Mouse (Mus musculus) forebrain, embryonic 10.5 days (tissue): ENCODE measurements around the gene Abhd15. TPM values are rescaled to one million over a fixed set of nuclear protein-coding genes. Genes with fewer than 3 reads are reported as not detected.

ENCODE experiments used
- DNase-seq: peaks from one replicate; pipeline ENCODE4 v3.0.0-alpha.2; 2017; ENCODE audit warnings: low spot score; ENCODE audit errors: extremely low spot score
- H3K27ac ChIP-seq: fragments of 300-500 bp; sonication (generic); 2 replicates; pipeline ENCODE4 v1.5.1; 2016; ENCODE audit warnings: mild to moderate bottlenecking
- H3K27me3 ChIP-seq: fragments of 300-500 bp; sonication (generic); 2 replicates; pipeline ENCODE4 v1.6.1; 2016; ENCODE audit warnings: mild to moderate bottlenecking; ENCODE audit not compliant: poor library complexity, severe bottlenecking
- H3K36me3 ChIP-seq: fragments of 300-500 bp; sonication (generic); replicated peaks from 2 replicates; pipeline ENCODE4 v1.6.1; 2016; ENCODE audit warnings: mild to moderate bottlenecking, moderate library complexity
- H3K4me1 ChIP-seq: fragments of 300-500 bp; sonication (generic); 2 replicates; pipeline ENCODE4 v1.6.1; 2016
- H3K4me3 ChIP-seq: fragments of 300-500 bp; sonication (generic); 2 replicates; pipeline ENCODE4 v1.5.1; 2016; ENCODE audit warnings: mild to moderate bottlenecking, moderate library complexity
- H3K9me3 ChIP-seq: fragments of 300-500 bp; sonication (generic); 2 replicates; pipeline ENCODE4 v1.6.1; 2016; ENCODE audit warnings: mild to moderate bottlenecking, moderate library complexity
- WGBS: fragments of 180-500 bp; shearing (Covaris S2); methylation state at CpG from one replicate; pipeline ENCODE4 v1.1.7; 2016; 5-methylcytosine and 5-hydroxymethylcytosine counted together
- polyA plus RNA-seq: library from polyadenylated mRNA; unstranded; fragments of >200 nt; fragmentation: Nextera tagmentation; extraction: Ambion mirVana; gene quantifications from 2 replicates; pipeline ENCODE4 v1.2.1, GENCODE M21; 2016

The Abhd15 gene
- polyA plus RNA-seq: 4.7 and 5.5 TPM in 2 replicates

- H3K27me3 ChIP-seq: peaks cover 58% of the 10 kb centered on the region
These were observed at the start of gene Abhd15 for GRCm38 (mm10) chr11:77514832-77515636. Gene Abhd15, plus strand, starts transcription at chr11:77515121.

DNA sequence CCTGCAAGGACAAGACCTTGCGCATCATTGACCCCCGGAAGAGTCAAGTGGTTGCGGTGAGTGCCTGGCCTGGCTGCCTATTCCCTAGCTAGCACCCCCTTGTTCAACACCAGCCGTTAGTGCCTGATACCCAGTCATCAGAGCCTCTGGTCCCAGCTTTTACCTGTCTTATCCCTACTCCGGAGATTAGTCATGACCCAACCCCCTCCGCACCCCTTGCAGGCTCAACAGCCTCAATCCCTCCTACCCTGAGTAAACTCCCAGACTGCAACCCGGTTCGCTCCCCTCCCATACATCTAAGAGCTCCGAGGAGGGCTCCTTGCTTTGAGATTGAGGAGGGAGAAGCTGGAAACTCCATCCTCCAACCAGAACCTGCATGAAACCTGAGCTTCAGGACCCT is 48.4 kb upstream of the Abhd15 start:
- no peaks in the 10 kb centered on the region for H3K9me3 ChIP-seq
- peaks cover 81% of the 10 kb centered on the region for H3K27me3 ChIP-seq
- H3K27ac ChIP-seq: 0 out of 2 replicates have a peak overlapping the region, but pooled peaks have one; percentile 12
- DNase-seq: no peak
- peaks cover 42% of the 10 kb centered on the region for H3K4me1 ChIP-seq
- WGBS: 37% methylated on average over 9 of the region's 9 CpGs
- peak overlapping the region; percentile 34 for H3K4me3 ChIP-seq
- peaks cover 17% of the 10 kb centered on the region for H3K36me3 ChIP-seq

More at GRCm38 (mm10) chr11:77514832-77515636, at the start of gene Abhd15:
- Histone ChIP-seq H3K9me3 (no peaks in the 10 kb centered on the region), H3K36me3 (peaks cover 12% of the 10 kb centered on the region), H3K4me3 (peak within 1 kb of the TSS; percentile 72), H3K27ac (peak within 1 kb of the TSS; percentile 88), H3K4me1 (peaks cover 79% of the 10 kb centered on the region)
- WGBS: under 1% methylated on average over 68 of the region's 72 CpGs
- DNase-seq: peak; percentile 88

DNA sequence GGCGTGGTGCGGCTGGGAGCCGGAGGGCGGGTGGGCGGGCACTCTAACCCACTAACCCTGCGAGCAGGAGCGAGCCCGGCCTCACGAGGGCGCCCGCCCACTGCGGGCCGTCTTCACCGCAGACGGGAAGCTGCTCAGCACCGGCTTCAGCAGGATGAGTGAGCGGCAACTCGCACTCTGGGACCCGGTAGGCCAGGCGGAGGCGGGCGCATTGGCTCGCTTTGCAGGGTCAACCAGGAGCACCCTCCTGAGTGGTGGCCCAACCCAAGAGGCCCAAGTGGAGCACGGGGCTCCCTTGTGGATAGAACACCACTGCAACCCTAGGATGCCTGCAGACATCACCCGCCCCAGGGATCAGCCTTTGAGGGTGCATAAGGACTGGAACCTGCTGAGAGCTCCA is 47.8 kb upstream of the Abhd15 start:
- Histone ChIP-seq H3K4me3 (peak overlapping the region; percentile 34), H3K27me3 (peaks cover 75% of the 10 kb centered on the region), H3K27ac (0 out of 2 replicates have a peak overlapping the region, but pooled peaks have one; percentile 12), H3K36me3 (peaks cover 23% of the 10 kb centered on the region), H3K4me1 (peaks cover 37% of the 10 kb centered on the region), H3K9me3 (no peaks in the 10 kb centered on the region)
- 4% methylated on average over 25 of the region's 25 CpGs for WGBS
- peak; percentile 55 for DNase-seq

DNA sequence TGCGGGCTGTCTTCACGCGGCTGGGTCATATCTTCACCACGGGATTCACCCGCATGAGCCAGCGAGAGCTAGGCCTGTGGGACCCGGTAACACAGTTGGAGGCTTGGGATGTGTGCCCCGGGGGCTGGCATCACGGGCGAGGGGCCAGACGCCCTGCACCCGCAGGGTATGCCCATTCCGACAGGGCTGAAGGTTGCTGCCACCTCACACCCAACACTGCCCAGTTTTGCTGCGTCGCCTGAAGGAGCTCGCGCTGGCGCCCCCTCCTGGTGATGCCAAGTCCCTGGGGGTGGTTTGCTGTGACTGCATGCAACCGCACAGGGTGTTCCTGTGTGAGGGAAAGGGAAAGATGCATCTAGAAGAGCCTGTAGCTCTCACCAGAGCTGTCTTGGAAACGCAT is 47.1 kb upstream of the Abhd15 start:
- H3K9me3 ChIP-seq: no peaks in the 10 kb centered on the region
- H3K36me3 ChIP-seq: peaks cover 30% of the 10 kb centered on the region
- H3K27me3 ChIP-seq: peaks cover 69% of the 10 kb centered on the region
- 0 out of 2 replicates have a peak overlapping the region, but pooled peaks have one; percentile 12 for H3K27ac ChIP-seq
- peak; percentile 63 for DNase-seq
- WGBS: 13% methylated on average over 20 of the region's 20 CpGs
- H3K4me3 ChIP-seq: peak overlapping the region; percentile 34; the same call in 1 of the 2 replicates
- peaks cover 31% of the 10 kb centered on the region for H3K4me1 ChIP-seq

DNA sequence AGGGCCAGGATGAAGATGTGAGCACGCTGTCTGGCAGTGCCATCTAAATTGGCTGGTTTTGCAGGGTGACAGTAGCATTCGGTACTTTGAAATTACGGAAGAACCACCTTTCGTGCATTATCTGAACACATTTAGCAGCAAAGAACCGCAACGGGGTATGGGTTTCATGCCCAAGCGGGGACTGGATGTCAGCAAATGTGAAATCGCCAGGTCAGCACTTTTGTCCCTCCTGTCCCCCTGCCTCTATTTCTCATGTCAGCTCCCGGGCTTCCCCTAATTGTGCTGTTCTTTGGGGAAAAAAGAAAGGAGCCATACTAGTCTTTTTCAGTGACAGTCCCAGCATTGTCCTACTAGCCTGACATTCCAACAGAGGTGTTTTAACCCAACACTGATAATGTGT is 46.5 kb upstream of the Abhd15 start:
- 87% methylated on average over 9 of the region's 9 CpGs for WGBS
- peaks cover 62% of the 10 kb centered on the region for H3K27me3 ChIP-seq
- peaks cover 27% of the 10 kb centered on the region for H3K4me1 ChIP-seq
- peaks cover 36% of the 10 kb centered on the region for H3K36me3 ChIP-seq
- no peaks in the 10 kb centered on the region for H3K9me3 ChIP-seq
- DNase-seq: no peak
- H3K27ac ChIP-seq: no peak overlapping the region
- no peak overlapping the region for H3K4me3 ChIP-seq

DNA sequence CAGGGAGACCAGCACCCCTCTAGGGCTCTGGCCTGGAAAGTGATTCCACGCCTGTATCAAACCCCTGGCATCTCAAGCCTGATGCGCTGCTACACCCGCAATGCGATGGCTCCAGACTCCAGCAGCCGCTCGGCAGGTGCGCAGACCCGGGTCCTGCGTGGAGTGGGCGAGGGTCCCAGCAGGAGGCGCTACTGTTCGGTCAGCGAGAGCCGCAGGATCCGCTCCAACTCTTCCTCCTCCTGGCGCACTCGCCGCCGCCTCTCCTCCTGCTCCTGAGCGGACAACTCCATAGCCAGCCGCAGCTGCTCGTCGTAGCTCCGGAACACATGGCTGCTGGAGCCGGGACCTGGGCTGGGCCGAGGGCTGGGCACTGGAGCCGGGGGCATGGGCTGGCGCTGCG is 43.5 kb upstream of the Abhd15 start:
- H3K4me1 ChIP-seq: peaks cover 19% of the 10 kb centered on the region
- no peaks in the 10 kb centered on the region for H3K9me3 ChIP-seq
- H3K4me3 ChIP-seq: no peak overlapping the region
- H3K27me3 ChIP-seq: peaks cover 32% of the 10 kb centered on the region
- DNase-seq: no peak
- no peak overlapping the region for H3K27ac ChIP-seq
- WGBS: 75% methylated on average over 29 of the region's 29 CpGs
- peaks cover 61% of the 10 kb centered on the region for H3K36me3 ChIP-seq

DNA sequence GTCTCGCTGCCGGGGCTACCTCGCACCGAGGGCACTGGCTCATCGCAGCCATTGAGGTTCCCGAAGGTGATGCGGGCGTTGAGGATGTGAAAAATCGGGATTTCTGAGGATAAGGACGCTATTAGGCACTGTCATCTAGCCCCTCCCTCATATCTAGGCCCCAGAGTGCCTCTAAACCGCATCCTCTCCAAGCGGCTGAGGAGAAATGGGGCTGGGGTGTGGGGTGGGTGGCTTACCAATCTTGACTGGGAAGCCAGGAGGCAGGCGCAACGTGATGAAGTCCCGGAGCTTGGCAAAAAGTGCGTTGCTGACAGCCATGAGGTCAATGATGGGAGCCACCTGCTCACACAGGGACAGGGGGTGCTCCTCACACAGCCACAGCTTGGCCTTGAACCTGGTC is 42.1 kb upstream of the Abhd15 start:
- no peak for DNase-seq
- 94% methylated on average over 16 of the region's 16 CpGs for WGBS
- Histone ChIP-seq H3K9me3 (no peaks in the 10 kb centered on the region), H3K27ac (no peak overlapping the region), H3K27me3 (peaks cover 19% of the 10 kb centered on the region), H3K36me3 (peaks cover 74% of the 10 kb centered on the region), H3K4me1 (peaks cover 5% of the 10 kb centered on the region), H3K4me3 (no peak overlapping the region)

GRCm38 (mm10) chr11:77476216-77476615 is 38.7 kb upstream of the Abhd15 start:
- Histone ChIP-seq H3K4me3 (no peak overlapping the region), H3K4me1 (no peaks in the 10 kb centered on the region), H3K9me3 (no peaks in the 10 kb centered on the region), H3K36me3 (peaks cover 60% of the 10 kb centered on the region), H3K27ac (no peak overlapping the region), H3K27me3 (no peaks in the 10 kb centered on the region)
- 94% methylated on average over 14 of the region's 14 CpGs for WGBS
- DNase-seq: no peak

- no peaks in the 10 kb centered on the region for H3K9me3 ChIP-seq
- H3K4me3 ChIP-seq: no peak overlapping the region
- no peak overlapping the region for H3K27ac ChIP-seq
- 95% methylated on average over 6 of the region's 6 CpGs for WGBS
- H3K4me1 ChIP-seq: peaks cover 2% of the 10 kb centered on the region; the same call in 1 of the 2 replicates
- peaks cover 59% of the 10 kb centered on the region for H3K36me3 ChIP-seq
- DNase-seq: no peak
- no peaks in the 10 kb centered on the region for H3K27me3 ChIP-seq
These were observed 38.0 kb upstream of the Abhd15 start for GRCm38 (mm10) chr11:77476895-77477294.

- WGBS: 81% methylated on average over 3 of the region's 3 CpGs
- H3K4me3 ChIP-seq: no peak overlapping the region
- H3K27ac ChIP-seq: no peak overlapping the region
- no peaks in the 10 kb centered on the region for H3K27me3 ChIP-seq
- no peaks in the 10 kb centered on the region for H3K9me3 ChIP-seq
- peaks cover 11% of the 10 kb centered on the region; the same call in 1 of the 2 replicates for H3K36me3 ChIP-seq
- DNase-seq: no peak
- H3K4me1 ChIP-seq: peaks cover 47% of the 10 kb centered on the region
These were observed 31.9 kb upstream of the Abhd15 start for GRCm38 (mm10) chr11:77483043-77483442.

DNA sequence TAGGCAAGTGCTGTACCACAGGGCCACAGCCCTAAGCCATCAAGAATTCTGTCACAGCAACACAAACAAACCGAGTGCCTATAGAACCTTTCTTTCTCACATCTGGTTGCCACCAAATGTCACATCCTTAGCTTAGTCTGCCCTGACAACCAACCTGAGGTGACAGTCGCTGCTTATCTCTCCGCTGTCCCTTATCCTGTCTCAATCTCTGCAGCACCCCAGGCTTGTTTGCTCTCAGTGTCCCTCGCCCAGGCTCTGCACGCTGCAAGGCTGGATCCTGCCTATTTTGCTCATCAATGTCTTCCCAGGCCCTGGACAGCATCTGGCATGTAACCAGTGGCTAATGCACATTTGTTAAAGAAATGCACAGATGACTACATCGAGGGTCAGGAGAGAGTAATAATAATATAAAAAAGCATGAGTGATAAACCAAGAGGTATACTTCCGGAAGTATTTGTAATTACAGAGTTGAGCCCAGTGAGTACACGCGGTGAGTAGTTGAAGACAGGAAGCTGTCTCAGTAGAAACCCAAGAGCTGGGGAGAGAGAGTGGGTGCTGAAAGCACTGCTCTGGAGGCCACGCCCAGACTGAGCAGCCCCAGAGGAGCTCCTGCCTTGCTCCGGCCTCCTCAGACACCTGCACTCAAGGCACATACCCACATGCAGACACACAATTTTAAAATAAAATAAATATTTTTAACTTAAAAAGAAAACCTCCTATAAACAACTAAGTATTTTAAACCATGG is 31.2 kb upstream of the Abhd15 start:
- Histone ChIP-seq H3K4me3 (no peak overlapping the region), H3K9me3 (no peaks in the 10 kb centered on the region), H3K27me3 (no peaks in the 10 kb centered on the region), H3K27ac (no peak overlapping the region), H3K4me1 (peaks cover 54% of the 10 kb centered on the region), H3K36me3 (peaks cover 11% of the 10 kb centered on the region; the same call in 1 of the 2 replicates)
- DNase-seq: no peak
- 85% methylated on average over 11 of the region's 11 CpGs for WGBS

DNA sequence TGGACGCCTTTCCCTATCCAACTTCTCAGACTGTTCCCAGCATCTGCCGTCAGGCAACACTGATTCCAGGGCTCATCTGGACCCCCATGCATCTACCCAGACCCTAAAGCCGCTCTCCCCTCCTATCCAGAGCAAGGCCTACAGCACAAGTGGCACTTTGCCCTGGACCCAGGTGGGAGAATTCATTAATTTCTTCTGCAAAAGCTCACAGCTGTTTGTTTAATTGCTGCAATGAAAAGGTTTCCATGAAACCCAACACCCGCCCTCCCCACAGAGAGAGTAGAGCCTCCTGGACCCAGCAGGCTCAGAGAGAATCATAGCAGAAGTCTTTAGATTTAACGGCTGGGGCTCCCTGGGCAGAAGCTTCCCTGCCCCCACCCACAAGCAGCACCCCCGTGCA is 29.7 kb upstream of the Abhd15 start:
- Histone ChIP-seq H3K36me3 (peaks cover 11% of the 10 kb centered on the region; the same call in 1 of the 2 replicates), H3K4me3 (0 out of 2 replicates have a peak overlapping the region, but pooled peaks have one; percentile 6), H3K27me3 (no peaks in the 10 kb centered on the region), H3K4me1 (peaks cover 66% of the 10 kb centered on the region), H3K27ac (peak overlapping the region; percentile 69; the same call in 1 of the 2 replicates), H3K9me3 (no peaks in the 10 kb centered on the region)
- no peak for DNase-seq
- 54% methylated on average over 6 of the region's 6 CpGs for WGBS
